Mouse (Mus musculus): ENCODE measurements around the gene Pdgfa.

DNA sequence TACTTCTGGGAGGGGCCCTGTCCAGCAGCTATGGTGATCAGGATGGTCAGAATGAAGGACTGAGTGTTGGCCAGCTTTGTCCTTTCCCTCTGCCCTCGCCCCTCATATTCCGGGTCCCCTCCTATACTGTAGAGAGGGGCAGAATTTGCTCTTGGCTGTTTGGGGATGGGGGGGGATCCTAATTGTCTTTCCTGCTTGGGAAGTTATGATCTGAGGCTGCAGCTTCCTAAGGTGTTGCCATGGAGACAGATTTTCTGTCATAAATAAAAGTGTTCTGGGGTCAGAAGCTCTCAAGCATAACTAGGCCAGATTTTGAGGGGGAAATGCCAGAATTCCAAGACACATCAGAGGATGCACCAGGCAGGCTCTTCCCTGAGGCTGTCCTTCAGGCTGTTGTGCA lies 31.6 kb downstream of the Pdgfa start:
- TF ChIP-seq POLR2A (IDR thresholded peaks at IDR 0.05; ENCODE audit: borderline replicate concordance, extremely low read depth, low read depth, low read length) (no peak), CTCF (IDR thresholded peaks at IDR 0.05; ENCODE audit: insufficient read depth, low read length) (no peak)
